Mouse (Mus musculus): ENCODE measurements around the gene Hist1h2bm.

DNA sequence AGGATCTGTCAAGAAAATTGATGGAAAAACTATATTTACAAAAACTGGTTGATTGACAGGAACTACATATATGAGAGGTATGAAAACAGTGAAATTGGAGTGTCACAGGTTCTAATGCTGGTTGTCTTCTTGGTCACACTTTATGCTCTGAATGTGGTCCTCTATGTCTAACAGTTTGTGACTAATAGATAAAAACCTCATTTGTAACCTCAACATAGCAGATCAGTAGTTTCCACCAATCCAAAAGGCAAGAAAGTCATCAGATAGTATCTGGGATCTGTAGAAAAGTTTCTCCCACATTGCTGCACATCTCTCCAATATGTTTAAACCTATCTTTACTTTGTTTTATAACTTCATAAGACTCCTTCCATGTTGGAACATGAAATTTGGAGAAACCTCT, 29.6 kb downstream of the Hist1h2bm start:
- TF ChIP-seq CTCF (IDR thresholded peaks at IDR 0.05; ENCODE audit: borderline replicate concordance, extremely low read depth, insufficient read depth, insufficient read length): no peak
- TF ChIP-seq POLR2A (IDR thresholded peaks at IDR 0.05; ENCODE audit: borderline replicate concordance, extremely low read depth, insufficient read depth, insufficient read length, poor library complexity, severe bottlenecking): no peak

Data from brain, embryonic 14.5 days (tissue).